Mouse (Mus musculus) granulocyte monocyte progenitor cell, adult 5-6 weeks (primary cell): Measurements from ENCODE around the gene Schip1. TPM values are rescaled to one million over a fixed set of nuclear protein-coding genes. Genes with fewer than 3 reads are reported as not detected.
A peak's percentile ranks its signal among the peaks of the same experiment; 100 is the strongest.
"Not testable (repeated sequence)": the region's sequence is repeated elsewhere in the genome, so short reads cannot be mapped to it uniquely, and the experiment has no call there.

ENCODE experiments used
- ATAC-seq: replicated peaks from 2 replicates; pipeline ENCODE4 v1.8.0; 2016; ENCODE audit warnings: mild to moderate bottlenecking, moderate TSS enrichment, inconsistent platforms; ENCODE audit not compliant: poor library complexity, severe bottlenecking
- total RNA-seq, 2 experiments: library from RNA; stranded (forward) in 1 of 2; stranded (reverse) in 1 of 2; fragments of 200-712, 200-1000 nt in 1 of 2; fragments of >200 nt in 1 of 2; fragmentation: Nextera tagmentation in 1 of 2; gene quantifications; 2 replicates each; pipeline ENCODE4 v1.2.3; 2014 to 2017

Gene Schip1
- 0.30 and 5.2 TPM in 2 replicates for total RNA-seq (2014; fragmentation: Nextera tagmentation)
- total RNA-seq (2017), result 2.5 and 3.2 TPM in 2 replicates

DNA sequence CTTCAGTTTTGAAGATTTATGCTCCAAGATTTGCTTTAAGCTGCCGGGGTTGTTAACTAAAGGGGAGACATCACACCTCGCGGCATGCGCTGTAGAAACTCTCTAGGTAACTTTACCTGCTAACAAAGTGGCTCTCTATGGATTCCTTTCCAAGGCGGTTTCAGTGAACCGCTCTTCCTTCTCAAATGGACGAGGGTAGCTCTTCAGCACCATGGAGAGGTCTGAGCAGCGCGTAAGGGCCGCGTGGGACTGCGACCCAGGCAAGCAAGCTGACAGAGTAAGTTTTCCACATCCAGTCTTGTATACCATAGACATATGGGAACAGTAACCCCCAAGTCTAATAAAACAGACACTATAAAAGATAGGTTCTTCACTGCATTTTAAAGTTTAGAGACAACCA, at the start of gene Schip1:
Schip1 (plus strand) TSS at position 72 of the 400 bp plus-strand sequence.
- ATAC-seq, result no peak

DNA sequence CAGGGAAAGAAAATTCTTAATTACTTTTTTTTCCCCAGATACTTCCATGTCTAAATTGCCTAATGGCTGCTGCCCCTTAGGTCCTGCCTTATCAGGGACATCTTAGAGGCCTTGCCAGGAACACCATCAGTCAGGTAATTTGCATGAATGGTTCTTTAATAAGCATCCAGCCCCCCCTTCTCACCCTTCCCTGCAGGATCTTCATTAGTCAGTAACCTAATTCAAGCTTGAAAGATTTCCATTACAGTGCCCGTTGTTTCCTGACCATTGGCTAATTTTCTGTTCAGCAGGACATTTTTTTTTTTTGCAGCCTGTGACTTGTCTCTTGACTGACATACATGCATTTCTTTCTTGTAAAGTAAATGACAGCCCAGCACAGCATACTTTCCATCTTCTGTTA, 48.8 kb upstream of the Schip1 start:
- no peak for ATAC-seq

DNA sequence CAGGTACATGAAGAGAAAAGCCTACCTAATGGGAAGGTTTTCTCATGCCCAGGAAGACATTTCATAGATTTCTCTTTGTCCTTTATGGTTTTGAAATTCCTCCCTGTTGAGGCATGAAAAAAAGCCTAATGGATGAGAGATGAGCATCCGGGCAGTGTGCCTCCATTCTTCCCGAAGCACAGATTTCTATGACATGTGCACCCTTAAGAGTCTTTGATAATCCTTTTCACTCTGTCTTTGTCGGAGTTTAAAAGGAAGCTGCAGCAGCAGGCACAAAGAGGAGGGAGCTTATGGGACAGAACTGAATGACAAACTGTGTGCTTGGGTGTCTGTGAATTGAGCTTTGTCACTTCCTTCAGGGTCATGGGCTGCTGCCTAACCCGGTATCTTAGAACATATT, 45.2 kb upstream of the Schip1 start:
- ATAC-seq, result no peak

DNA sequence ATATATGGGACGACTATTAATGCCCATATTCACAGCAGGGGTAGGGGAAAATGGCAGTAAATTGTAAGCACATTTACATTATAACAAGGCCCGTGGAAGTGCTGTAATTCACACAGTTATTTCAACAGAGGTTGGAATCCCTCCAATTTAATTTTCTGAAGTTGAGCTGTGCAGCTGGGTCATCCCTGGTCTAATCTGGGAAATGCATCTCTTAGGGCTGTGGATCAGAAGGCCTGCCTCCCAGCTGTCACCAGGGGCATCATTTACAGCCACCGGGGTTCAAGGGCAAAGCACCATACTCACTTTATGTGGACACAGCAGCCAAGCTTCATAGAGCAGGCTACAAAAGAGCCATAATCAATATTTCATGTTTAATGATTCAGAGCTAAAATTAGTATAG, 28.5 kb upstream of the Schip1 start:
- ATAC-seq, result no peak

GRCm38 (mm10) chr3:68042951-68043350, 21.7 kb upstream of the Schip1 start:
- ATAC-seq, result no peak

- ATAC-seq, result peak; percentile 84
Observed at GRCm38 (mm10) chr3:68045475-68046416, 18.9 kb upstream of the Schip1 start.

DNA sequence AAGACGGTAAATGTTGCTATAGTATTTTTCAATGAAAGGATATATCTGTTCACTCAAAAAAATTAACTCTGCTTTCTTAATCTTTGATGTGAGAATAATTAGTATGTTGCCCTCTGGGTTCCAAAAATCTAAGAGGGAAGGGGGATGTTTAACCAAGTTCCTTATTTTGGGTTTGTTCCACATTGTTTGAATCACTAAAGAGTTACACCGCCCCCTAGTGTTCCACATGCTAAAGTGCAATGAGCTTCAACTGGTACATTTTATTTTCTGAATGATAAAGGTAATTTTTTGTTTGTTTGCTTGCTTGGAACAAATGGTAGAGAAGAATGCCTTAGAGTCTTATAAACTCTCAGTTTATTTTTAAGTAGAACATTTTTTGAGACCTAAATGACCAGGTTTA, 11.1 kb upstream of the Schip1 start:
- ATAC-seq, result peak; percentile 70

DNA sequence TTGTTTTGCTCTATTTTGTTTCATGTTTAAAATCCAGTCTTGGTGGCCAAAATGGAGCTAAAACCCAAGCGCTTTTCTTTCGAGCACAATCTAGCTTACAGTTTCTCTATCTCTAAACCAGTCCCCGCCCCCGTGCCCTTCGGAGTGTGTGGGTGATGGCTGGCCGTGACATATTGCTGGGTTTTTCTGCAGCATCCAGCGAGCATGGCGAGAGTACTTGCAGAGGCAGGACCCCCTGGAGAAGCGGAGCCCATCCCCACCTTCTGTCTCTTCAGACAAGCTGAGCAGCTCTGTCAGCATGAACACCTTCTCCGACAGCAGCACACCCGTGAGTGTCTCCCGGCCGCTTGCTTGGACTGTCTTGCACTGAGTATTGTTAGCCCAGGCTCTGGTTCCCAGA, 9.5 kb upstream of the Schip1 start:
- ATAC-seq, result no peak

GRCm38 (mm10) chr3:68056373-68057275, 8.0 kb upstream of the Schip1 start:
- peak; percentile 78 for ATAC-seq

DNA sequence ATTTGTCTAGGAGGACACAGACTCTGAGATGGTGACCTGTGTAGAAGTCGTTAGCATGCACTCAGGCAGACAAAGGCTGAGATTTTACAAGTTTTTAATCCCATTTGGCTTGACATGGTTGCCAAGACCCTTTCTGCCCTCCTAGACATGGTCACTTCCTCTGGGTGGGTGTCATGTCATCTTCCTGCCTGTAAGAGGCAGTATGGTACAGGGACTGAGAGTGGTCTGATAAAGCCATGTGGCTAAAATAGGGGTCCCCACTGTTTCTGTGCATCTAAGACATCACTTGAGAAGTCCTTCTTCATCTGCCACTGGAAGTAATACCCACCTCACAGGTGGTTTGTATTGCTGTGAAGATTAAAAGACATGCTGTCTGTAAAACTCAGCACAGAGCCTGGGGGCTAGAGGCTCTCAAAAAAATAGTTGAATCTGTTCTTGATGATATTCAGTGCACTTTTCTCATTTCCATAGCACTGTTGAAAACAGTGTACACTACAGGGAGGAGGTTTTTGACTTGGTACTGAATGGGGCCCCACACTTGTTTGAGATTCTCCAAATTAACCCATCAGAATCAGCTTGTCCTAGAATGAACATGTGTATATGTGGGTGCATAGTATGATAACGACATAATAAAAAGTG, 5.3 kb upstream of the Schip1 start:
- peak; percentile 54; the same call in 1 of the 2 replicates for ATAC-seq

GRCm38 (mm10) chr3:68071395-68072386, 7.1 kb downstream of the Schip1 start:
- ATAC-seq, result peak; percentile 42; the same call in 1 of the 2 replicates

DNA sequence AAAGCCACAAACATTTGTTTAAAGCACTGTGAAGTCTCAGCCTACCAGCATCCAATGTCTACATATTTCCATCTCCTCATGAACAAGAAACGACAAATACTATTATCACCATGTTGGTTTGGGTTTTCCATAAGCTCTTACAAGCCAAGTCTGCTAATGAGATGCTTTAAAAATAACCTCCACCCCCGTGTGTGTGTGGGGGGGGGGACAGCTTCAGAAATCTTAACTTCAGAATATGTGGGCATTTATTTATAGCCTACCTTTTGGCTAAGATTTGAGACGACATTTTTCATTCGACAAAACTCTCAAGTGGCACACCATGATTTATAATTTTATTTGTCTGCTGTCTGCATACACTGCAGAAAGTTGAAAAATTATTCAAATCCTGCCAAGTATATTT, 12.8 kb downstream of the Schip1 start:
- ATAC-seq, result no peak

- ATAC-seq, result no peak
Observed at GRCm38 (mm10) chr3:68085024-68085423, 20.4 kb downstream of the Schip1 start.

DNA sequence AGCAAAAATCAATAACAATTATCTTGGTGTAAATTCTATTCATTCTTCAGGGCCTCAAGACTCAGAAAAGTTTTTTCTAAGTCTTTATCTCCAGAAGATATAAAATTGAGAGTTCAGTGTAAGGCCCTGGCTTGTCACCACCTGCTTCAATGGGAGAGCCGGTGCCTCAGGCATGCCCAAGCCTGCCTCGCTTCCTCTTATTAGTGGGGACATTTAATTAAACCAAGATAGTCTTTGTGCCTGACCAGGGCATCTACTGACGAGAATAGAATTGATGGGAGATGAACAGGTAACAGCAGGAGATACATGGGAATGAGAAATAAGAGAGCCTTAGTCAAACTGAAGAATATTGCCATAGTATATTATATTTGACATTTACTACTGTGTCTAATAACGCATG, 27.5 kb downstream of the Schip1 start:
- ATAC-seq, result no peak

- no peak for ATAC-seq
Observed at GRCm38 (mm10) chr3:68096724-68097431, 32.3 kb downstream of the Schip1 start.

- not testable (repeated sequence) for ATAC-seq
Observed at GRCm38 (mm10) chr3:68099561-68099960, 35.0 kb downstream of the Schip1 start.

- no peak for ATAC-seq
Observed at GRCm38 (mm10) chr3:68101343-68101742, 36.7 kb downstream of the Schip1 start.

- no peak for ATAC-seq
Observed at GRCm38 (mm10) chr3:68105081-68105685, 40.6 kb downstream of the Schip1 start.
